Mouse (Mus musculus) liver, embryonic 16.5 days (tissue): ENCODE measurements at regions not wholly inside any gene's neighbourhood (a gene's known extent, or its start where the extent isn't known, plus 50 kb on each side); places are given as distances from the start of the nearest gene placed in this dataset.

ENCODE experiments used
- ATAC-seq: fragments of 200-750 bp; cut with Nextera tagmentation; 2 replicates; pipeline ENCODE4 v1.8.0; 2017; ENCODE audit warnings: low read depth, mild to moderate bottlenecking, moderate number of reproducible peaks, moderate library complexity
- H3K27ac ChIP-seq: fragments of 300-500 bp; sonication (generic); 2 replicates; pipeline ENCODE4 v1.5.1; 2014; ENCODE audit warnings: mild to moderate bottlenecking, low read length
- H3K27me3 ChIP-seq: fragments of 300-500 bp; sonication (generic); 2 replicates; pipeline ENCODE4 v1.6.1; 2014; ENCODE audit warnings: low read depth, low read length, mixed read lengths; ENCODE audit not compliant: control insufficient read depth, insufficient read depth
- H3K36me3 ChIP-seq: fragments of 300-500 bp; sonication (generic); 2 replicates; pipeline ENCODE4 v1.6.1; 2014; ENCODE audit warnings: mild to moderate bottlenecking; ENCODE audit not compliant: control insufficient read depth, insufficient read depth
- H3K4me1 ChIP-seq: fragments of 300-500 bp; sonication (generic); 2 replicates; pipeline ENCODE4 v1.6.1; 2014; ENCODE audit warnings: low read depth, low read length, mixed read lengths; ENCODE audit not compliant: control insufficient read depth
- H3K4me2 ChIP-seq: fragments of 300-500 bp; sonication (generic); 2 replicates; pipeline ENCODE4 v1.6.1; 2014; ENCODE audit warnings: low read depth, low read length, mixed read lengths
- H3K4me3 ChIP-seq: fragments of 300-500 bp; sonication (generic); 2 replicates; pipeline ENCODE4 v1.5.1; 2014; ENCODE audit warnings: low read depth, mild to moderate bottlenecking, low read length
- H3K9ac ChIP-seq: fragments of 300-500 bp; sonication (generic); 2 replicates; pipeline ENCODE4 v1.6.1; 2014; ENCODE audit warnings: low read depth, low read length
- H3K9me3 ChIP-seq: fragments of 300-500 bp; sonication (generic); replicated peaks from 2 replicates; pipeline ENCODE4 v1.6.1; 2016; ENCODE audit warnings: low read length; ENCODE audit not compliant: control insufficient read depth
- WGBS: fragments of 180-500 bp; shearing (Covaris S2); extraction: QIAGEN DNeasy Blood & Tissue Kit; methylation state at CpG from one replicate; pipeline ENCODE4 v1.1.7; 2014; ENCODE audit not compliant: insufficient replicate concordance; 5-methylcytosine and 5-hydroxymethylcytosine counted together

DNA sequence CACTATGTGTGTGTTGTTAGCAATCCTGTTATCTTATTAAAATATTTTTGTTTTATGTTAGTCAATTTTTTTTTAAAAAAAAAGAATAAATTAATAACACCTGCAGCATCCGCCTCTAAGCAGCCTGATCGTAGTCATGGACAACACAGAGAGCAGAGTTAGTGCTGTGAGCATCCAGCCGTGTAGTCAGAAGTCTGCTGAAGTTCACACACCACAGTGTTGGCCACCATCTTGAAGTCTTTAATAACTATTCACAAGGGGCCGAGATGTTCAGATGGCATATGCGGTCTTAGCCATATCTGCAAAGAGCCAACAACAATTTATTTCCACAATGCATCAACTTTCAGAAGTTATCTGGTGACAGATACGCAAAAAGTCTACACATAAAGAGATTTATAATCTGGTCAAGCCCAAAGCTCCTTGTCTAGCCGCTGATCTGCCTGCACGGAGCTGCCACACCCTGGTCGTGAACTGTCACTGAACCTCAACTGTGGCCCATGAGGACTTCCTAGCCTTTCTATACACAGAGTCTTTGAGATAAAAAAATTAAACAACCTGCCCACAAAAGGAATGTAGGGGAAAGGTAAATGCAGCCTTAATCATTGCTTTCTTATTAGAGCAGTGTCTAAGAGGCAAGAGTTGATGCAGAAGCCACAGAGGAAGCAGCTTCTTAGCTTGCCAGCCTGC, 183.4 kb upstream of the Zfp703 start:
- Histone ChIP-seq H3K36me3 (no peaks in the 10 kb centered on the region), H3K9ac (no peak overlapping the region), H3K9me3 (no peaks in the 10 kb centered on the region), H3K4me3 (no peak overlapping the region), H3K4me2 (no peak overlapping the region), H3K27ac (no peak overlapping the region), H3K27me3 (no peaks in the 10 kb centered on the region), H3K4me1 (no peaks in the 10 kb centered on the region)
- 50% methylated on average over 9 of the region's 9 CpGs for WGBS
- no peak for ATAC-seq

DNA sequence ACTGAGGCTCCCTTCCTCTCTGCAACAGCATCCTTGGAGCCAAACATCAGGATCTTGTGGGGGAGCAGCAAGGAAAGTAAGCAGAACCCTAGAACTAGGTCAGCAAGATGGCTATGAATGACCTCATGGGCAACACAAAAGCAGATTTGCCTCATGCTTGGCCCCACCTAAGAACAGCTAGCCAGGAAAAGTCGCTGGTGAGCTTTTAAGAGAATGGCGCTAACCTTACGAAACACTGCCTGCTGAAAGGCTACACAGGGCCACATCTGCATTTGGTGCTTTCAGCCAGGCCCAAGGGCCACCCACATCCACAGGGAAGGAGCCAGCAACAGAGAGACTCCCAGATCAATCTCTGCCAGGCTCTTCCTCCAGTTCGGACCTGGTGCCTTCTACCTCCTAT, 182.7 kb upstream of the Zfp703 start:
- no peaks in the 10 kb centered on the region for H3K4me1 ChIP-seq
- no peak overlapping the region for H3K27ac ChIP-seq
- WGBS, result 65% methylated on average over 4 of the region's 4 CpGs
- no peak for ATAC-seq
- no peaks in the 10 kb centered on the region for H3K27me3 ChIP-seq
- no peaks in the 10 kb centered on the region for H3K36me3 ChIP-seq
- H3K9me3 ChIP-seq, result no peaks in the 10 kb centered on the region
- no peak overlapping the region for H3K4me3 ChIP-seq
- no peak overlapping the region for H3K9ac ChIP-seq
- H3K4me2 ChIP-seq, result no peak overlapping the region

DNA sequence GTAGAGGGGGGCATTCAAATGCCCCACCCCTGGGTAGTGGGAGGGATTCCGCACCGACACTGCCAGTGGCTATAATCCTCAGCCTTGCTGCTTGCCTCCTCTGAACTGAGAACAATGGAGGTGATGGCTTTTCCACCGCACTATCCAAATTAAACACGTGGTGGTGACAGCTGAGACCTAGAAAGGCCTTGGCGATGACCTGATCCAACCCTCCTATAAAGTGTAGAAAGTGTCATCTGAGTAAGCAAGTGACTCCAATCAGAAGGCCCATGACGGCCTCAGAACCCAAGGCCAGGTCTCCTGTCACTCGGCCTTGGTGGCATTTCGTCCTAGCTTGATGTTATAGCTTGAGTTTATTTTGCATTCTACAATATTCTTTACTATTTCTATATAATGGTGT, 181.5 kb upstream of the Zfp703 start:
- H3K4me3 ChIP-seq, result no peak overlapping the region
- no peak for ATAC-seq
- H3K9me3 ChIP-seq, result no peaks in the 10 kb centered on the region
- H3K36me3 ChIP-seq, result no peaks in the 10 kb centered on the region
- H3K4me2 ChIP-seq, result no peak overlapping the region
- WGBS, result 64% methylated on average over 8 of the region's 8 CpGs
- H3K27ac ChIP-seq, result no peak overlapping the region
- H3K4me1 ChIP-seq, result no peaks in the 10 kb centered on the region
- H3K27me3 ChIP-seq, result no peaks in the 10 kb centered on the region
- H3K9ac ChIP-seq, result no peak overlapping the region

DNA sequence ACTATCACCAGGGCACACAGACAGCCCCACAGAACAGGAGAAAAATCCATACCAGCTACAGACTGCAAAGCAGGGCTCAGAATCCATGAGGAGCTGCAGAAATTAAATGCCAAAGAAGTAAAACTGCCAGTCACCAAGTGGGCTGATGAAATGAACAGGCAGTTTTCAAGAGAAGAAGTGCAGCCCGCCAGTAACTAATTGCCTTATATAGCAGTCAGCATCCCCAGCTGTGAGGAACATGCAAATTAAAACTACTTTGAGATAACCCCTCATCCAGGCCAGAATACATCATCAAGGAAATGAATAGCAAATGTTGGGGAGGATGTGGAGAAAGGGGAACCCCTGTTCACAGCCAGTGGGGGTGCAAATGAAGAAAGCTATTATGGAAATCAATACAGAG, 177.3 kb upstream of the Zfp703 start:
- ATAC-seq, result no peak
- H3K9ac ChIP-seq, result no peak overlapping the region
- no peaks in the 10 kb centered on the region for H3K36me3 ChIP-seq
- WGBS, result 50% methylated on average over 1 of the region's 1 CpGs
- H3K4me1 ChIP-seq, result no peaks in the 10 kb centered on the region
- H3K4me3 ChIP-seq, result no peak overlapping the region
- no peaks in the 10 kb centered on the region for H3K9me3 ChIP-seq
- no peak overlapping the region for H3K27ac ChIP-seq
- H3K4me2 ChIP-seq, result no peak overlapping the region
- no peaks in the 10 kb centered on the region for H3K27me3 ChIP-seq

DNA sequence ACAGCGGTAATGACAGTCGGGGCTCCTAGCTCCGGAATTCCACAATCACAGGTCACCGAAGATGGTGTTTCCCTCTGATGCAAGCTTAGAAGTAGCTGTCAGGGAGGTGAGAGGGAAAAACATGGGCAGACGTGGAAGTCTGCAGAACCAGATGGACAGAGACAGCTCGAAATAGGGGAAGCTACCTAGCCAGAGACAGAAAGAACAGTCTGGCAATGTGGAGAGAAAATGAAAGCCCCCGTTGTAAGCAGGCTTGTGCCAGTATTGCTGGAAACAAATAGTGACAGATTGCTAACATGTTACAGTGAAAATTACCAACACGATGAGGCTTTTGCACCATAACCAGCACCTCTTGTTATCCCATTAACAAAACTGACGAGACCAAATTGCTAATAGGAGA, 173.0 kb upstream of the Zfp703 start:
- Histone ChIP-seq H3K4me1 (no peaks in the 10 kb centered on the region), H3K27ac (no peak overlapping the region), H3K36me3 (no peaks in the 10 kb centered on the region), H3K9me3 (no peaks in the 10 kb centered on the region), H3K4me3 (no peak overlapping the region), H3K27me3 (no peaks in the 10 kb centered on the region), H3K9ac (no peak overlapping the region), H3K4me2 (no peak overlapping the region)
- no peak for ATAC-seq
- 50% methylated on average over 9 of the region's 9 CpGs for WGBS

DNA sequence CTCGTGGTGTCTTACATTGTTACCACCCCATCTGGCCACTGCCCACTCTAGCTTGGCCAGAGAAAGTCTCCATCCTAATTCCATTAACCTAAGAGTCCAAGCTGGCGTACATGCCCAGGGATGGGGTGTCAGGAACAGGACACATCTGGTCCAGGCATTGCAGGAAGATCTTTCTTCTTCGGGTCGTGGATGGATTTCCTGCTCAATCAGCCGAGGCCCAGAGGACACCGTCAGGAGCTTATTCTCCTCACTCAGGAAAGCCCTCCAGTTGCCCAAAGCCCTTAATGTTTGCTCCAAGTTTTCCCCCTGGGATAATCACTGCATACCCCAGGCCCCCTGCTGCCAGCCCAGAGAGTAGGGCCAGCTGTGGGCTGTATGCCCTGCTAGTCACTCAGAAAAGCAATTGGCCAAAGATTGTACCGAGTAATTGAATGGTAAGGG, 172.2 kb upstream of the Zfp703 start:
- no peak for ATAC-seq
- no peak overlapping the region for H3K9ac ChIP-seq
- H3K36me3 ChIP-seq, result no peaks in the 10 kb centered on the region
- no peak overlapping the region for H3K27ac ChIP-seq
- no peak overlapping the region for H3K4me3 ChIP-seq
- no peaks in the 10 kb centered on the region for H3K27me3 ChIP-seq
- 40% methylated on average over 7 of the region's 7 CpGs for WGBS
- H3K9me3 ChIP-seq, result no peaks in the 10 kb centered on the region
- no peak overlapping the region for H3K4me2 ChIP-seq
- H3K4me1 ChIP-seq, result no peaks in the 10 kb centered on the region

DNA sequence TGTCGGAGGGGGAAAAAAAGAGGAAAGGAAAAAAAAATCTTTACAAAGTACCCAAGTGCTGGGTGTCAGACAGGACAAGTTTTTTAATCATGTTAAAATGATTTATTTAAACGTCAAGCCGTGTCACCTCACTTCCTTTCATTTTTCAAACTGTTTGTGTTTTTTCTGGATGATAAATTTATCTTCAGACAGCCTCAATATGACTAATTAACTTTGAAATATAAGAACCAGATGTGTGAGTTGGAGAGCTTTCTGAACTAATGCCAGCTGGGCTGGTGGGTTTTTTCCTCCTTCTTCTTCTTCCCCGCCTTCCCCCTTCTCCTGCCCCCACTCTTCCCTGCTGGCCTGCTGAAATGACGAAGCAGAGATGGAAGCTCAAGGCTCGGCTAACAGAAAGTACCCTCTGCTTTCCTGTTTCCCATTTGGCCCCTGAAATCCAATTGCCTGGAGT, 171.7 kb upstream of the Zfp703 start:
- H3K27me3 ChIP-seq, result no peaks in the 10 kb centered on the region
- H3K36me3 ChIP-seq, result no peaks in the 10 kb centered on the region
- H3K27ac ChIP-seq, result no peak overlapping the region
- ATAC-seq, result no peak
- no peak overlapping the region for H3K4me2 ChIP-seq
- H3K4me1 ChIP-seq, result no peaks in the 10 kb centered on the region
- no peak overlapping the region for H3K9ac ChIP-seq
- WGBS, result 19% methylated on average over 6 of the region's 6 CpGs
- no peaks in the 10 kb centered on the region for H3K9me3 ChIP-seq
- no peak overlapping the region for H3K4me3 ChIP-seq

DNA sequence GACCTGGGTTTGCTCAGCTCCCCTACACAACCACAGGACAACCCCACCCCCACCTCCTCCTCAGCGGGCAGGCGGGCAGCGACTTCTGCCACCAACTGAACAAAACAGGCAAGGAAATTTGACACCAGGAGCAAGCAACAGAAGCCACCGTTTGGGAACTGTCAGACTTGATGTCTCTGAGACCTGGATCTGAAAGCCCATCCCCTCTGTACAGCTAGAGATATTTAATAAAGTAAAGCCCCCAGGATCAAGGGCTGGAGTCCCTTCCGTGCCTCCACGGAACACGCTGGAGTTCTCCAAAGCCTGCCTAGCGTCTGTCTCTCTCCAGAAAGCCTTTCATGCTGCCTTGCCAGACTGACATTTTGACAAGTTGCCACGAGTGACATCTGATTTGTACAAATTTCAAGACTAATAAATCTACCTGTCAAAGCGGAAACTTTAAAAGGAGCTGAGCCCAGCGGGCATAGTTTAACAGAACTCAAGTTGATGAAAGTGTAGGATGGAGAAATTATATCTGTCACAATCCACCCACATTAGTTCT, 168.9 kb upstream of the Zfp703 start:
- Histone ChIP-seq H3K9me3 (no peaks in the 10 kb centered on the region), H3K27ac (no peak overlapping the region), H3K4me3 (no peak overlapping the region), H3K36me3 (no peaks in the 10 kb centered on the region), H3K4me2 (no peak overlapping the region), H3K4me1 (no peaks in the 10 kb centered on the region), H3K27me3 (no peaks in the 10 kb centered on the region), H3K9ac (no peak overlapping the region)
- no peak for ATAC-seq
- 28% methylated on average over 11 of the region's 11 CpGs for WGBS

DNA sequence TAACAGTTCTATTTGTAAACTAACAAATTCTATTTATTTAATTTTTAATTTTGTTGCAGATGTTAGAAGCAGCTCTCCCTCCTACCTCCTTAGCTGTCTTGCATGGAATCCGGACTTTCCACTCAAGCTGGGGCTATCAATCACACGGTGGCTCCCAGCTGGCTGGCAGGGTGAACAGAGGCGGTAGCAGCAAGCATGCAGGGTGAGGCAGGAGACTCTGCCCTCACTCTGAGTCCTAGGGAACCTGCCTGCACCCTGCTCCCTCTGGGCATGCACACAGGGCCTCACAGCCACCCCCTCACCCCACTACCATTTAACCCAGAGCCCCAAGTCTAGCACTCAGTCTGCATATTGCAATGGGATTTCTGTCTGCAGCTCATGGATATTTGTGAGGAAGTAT, 168.4 kb upstream of the Zfp703 start:
- no peak overlapping the region for H3K4me3 ChIP-seq
- no peaks in the 10 kb centered on the region for H3K36me3 ChIP-seq
- ATAC-seq, result no peak
- H3K4me1 ChIP-seq, result no peaks in the 10 kb centered on the region
- WGBS, result 20% methylated on average over 3 of the region's 3 CpGs
- H3K9me3 ChIP-seq, result no peaks in the 10 kb centered on the region
- H3K4me2 ChIP-seq, result no peak overlapping the region
- no peak overlapping the region for H3K27ac ChIP-seq
- H3K9ac ChIP-seq, result no peak overlapping the region
- H3K27me3 ChIP-seq, result no peaks in the 10 kb centered on the region
